Mouse (Mus musculus): ENCODE measurements around the gene Mybbp1a. TPM values are rescaled to one million over a fixed set of nuclear protein-coding genes. Genes with fewer than 3 reads are reported as not detected.

Gene Mybbp1a
- polyA plus RNA-seq, 1 experiment, result 25.0 TPM

DNA sequence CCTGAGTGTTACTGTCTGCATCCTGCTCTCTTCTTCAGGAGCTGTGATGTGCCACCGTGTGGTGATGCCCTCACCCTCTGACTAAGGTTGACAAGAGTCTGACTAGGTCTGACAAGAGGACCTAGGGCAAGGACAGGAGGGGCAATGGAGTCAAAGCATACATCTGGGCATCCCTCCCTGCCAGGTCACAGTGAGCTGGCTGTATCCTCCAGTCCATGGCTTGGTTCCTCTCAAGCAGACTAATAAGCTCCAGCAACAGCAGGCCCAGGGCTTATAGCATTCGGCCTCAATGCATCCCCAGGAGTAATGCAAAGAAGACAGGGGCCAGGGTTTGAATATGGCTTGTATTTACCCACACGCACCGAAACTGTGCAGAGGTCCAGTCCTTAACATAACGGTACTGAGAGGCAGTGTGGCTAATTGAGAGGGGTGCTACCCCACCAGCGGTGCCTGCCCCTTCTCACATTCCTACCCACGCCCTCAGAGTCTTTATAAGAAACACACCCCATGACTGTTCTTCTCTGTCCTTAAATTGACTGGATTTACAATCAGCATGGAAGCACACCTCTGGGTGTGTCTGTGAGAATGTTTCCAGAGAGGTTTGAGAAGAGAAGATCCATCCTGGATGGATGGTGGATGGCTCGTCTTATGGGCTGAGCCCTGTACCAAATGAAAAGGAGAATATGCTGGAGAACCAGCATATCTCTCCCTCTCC lies 43.2 kb upstream of the Mybbp1a start:
- no peak overlapping the region for H3K4me3 ChIP-seq (ENCODE audit: low read depth, low read length)
- H3K27ac ChIP-seq (ENCODE audit: insufficient read depth, low read depth, low read length), result no peak overlapping the region
- H3K36me3 ChIP-seq (ENCODE audit: control insufficient read depth, insufficient read depth, low read length), result no peaks in the 10 kb centered on the region
- H3K4me1 ChIP-seq (ENCODE audit: control insufficient read depth, insufficient read depth, insufficient read length, low read length), result no peaks in the 10 kb centered on the region
- TF ChIP-seq CTCF (IDR thresholded peaks at IDR 0.05; ENCODE audit: extremely low read depth, insufficient read length, insufficient replicate concordance, low read depth, low read length) (no peak), POLR2A (IDR thresholded peaks at IDR 0.05; ENCODE audit: low read depth, low read length) (no peak)
- 91% methylated on average over 8 of the region's 8 CpGs for WGBS
- H3K27me3 ChIP-seq (ENCODE audit: control insufficient read depth, insufficient read depth, low read length), result no peaks in the 10 kb centered on the region

GRCm38 (mm10) chr11:72401068-72401467 lies 40.1 kb upstream of the Mybbp1a start:
- no peaks in the 10 kb centered on the region for H3K36me3 ChIP-seq (ENCODE audit: control insufficient read depth, insufficient read depth, low read length)

GRCm38 (mm10) chr11:72402017-72402416 lies 39.1 kb upstream of the Mybbp1a start:
- TF ChIP-seq CTCF (IDR thresholded peaks at IDR 0.05; ENCODE audit: extremely low read depth, insufficient read length, insufficient replicate concordance, low read depth, low read length) (no peak), POLR2A (IDR thresholded peaks at IDR 0.05; ENCODE audit: low read depth, low read length) (no peak)
- WGBS, result 77% methylated on average over 5 of the region's 5 CpGs
- no peak overlapping the region for H3K27ac ChIP-seq (ENCODE audit: insufficient read depth, low read depth, low read length)
- H3K4me1 ChIP-seq (ENCODE audit: control insufficient read depth, insufficient read depth, insufficient read length, low read length), result no peaks in the 10 kb centered on the region
- H3K4me3 ChIP-seq (ENCODE audit: low read depth, low read length), result no peak overlapping the region
- H3K36me3 ChIP-seq (ENCODE audit: control insufficient read depth, insufficient read depth, low read length), result no peaks in the 10 kb centered on the region
- no peaks in the 10 kb centered on the region for H3K27me3 ChIP-seq (ENCODE audit: control insufficient read depth, insufficient read depth, low read length)

More at GRCm38 (mm10) chr11:72401068-72401467, 40.1 kb upstream of the Mybbp1a start:
- H3K27ac ChIP-seq (ENCODE audit: insufficient read depth, low read depth, low read length), result no peak overlapping the region
- H3K27me3 ChIP-seq (ENCODE audit: control insufficient read depth, insufficient read depth, low read length), result no peaks in the 10 kb centered on the region
- TF ChIP-seq POLR2A (IDR thresholded peaks at IDR 0.05; ENCODE audit: low read depth, low read length), result no peak
- H3K4me3 ChIP-seq (ENCODE audit: low read depth, low read length), result no peak overlapping the region
- no peaks in the 10 kb centered on the region for H3K4me1 ChIP-seq (ENCODE audit: control insufficient read depth, insufficient read depth, insufficient read length, low read length)
- 92% methylated on average over 12 of the region's 12 CpGs for WGBS

DNA sequence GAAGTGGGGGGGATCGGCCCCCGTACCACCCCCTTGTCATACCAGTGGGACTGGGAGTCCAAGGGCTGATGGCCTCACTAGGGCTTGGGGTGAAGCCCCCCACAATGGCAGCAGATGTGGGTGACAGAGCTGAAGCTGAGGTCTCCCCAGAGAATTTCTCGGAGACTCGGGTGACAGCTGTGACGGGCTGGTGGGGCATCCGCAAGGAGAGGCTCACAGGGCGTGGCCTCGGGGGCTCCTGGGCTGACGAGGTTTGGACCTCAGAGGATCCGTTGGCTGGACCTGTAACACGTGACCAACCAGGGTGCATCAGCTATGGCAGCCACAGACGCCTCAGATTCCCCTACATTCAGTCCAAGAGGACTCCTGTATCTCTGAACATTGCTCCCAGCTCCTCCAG lies 38.2 kb upstream of the Mybbp1a start:
- TF ChIP-seq POLR2A (IDR thresholded peaks at IDR 0.05; ENCODE audit: low read depth, low read length) (no peak), CTCF (IDR thresholded peaks at IDR 0.05; ENCODE audit: extremely low read depth, insufficient read length, insufficient replicate concordance, low read depth, low read length) (no peak)
- WGBS, result 87% methylated on average over 12 of the region's 12 CpGs
- H3K36me3 ChIP-seq (ENCODE audit: control insufficient read depth, insufficient read depth, low read length), result no peaks in the 10 kb centered on the region
- no peaks in the 10 kb centered on the region for H3K27me3 ChIP-seq (ENCODE audit: control insufficient read depth, insufficient read depth, low read length)
- H3K27ac ChIP-seq (ENCODE audit: insufficient read depth, low read depth, low read length), result no peak overlapping the region
- no peaks in the 10 kb centered on the region for H3K4me1 ChIP-seq (ENCODE audit: control insufficient read depth, insufficient read depth, insufficient read length, low read length)
- H3K4me3 ChIP-seq (ENCODE audit: low read depth, low read length), result no peak overlapping the region

- 60% methylated on average over 4 of the region's 4 CpGs for WGBS
- Histone ChIP-seq H3K36me3 (ENCODE audit: control insufficient read depth, insufficient read depth, low read length) (no peaks in the 10 kb centered on the region), H3K4me3 (ENCODE audit: low read depth, low read length) (no peak overlapping the region), H3K27me3 (ENCODE audit: control insufficient read depth, insufficient read depth, low read length) (no peaks in the 10 kb centered on the region), H3K27ac (ENCODE audit: insufficient read depth, low read depth, low read length) (no peak overlapping the region), H3K4me1 (ENCODE audit: control insufficient read depth, insufficient read depth, insufficient read length, low read length) (peaks cover 3% of the 10 kb centered on the region; the same call in 1 of the 2 replicates)
- TF ChIP-seq POLR2A (IDR thresholded peaks at IDR 0.05; ENCODE audit: low read depth, low read length) (no peak), CTCF (IDR thresholded peaks at IDR 0.05; ENCODE audit: extremely low read depth, insufficient read length, insufficient replicate concordance, low read depth, low read length) (no peak)
Measured at GRCm38 (mm10) chr11:72405532-72405931, 35.6 kb upstream of the Mybbp1a start.

- H3K4me1 ChIP-seq (ENCODE audit: control insufficient read depth, insufficient read depth, insufficient read length, low read length), result peaks cover 6% of the 10 kb centered on the region; the same call in 1 of the 2 replicates
- no peak overlapping the region for H3K4me3 ChIP-seq (ENCODE audit: low read depth, low read length)
- TF ChIP-seq CTCF (IDR thresholded peaks at IDR 0.05; ENCODE audit: extremely low read depth, insufficient read length, insufficient replicate concordance, low read depth, low read length) (no peak), POLR2A (IDR thresholded peaks at IDR 0.05; ENCODE audit: low read depth, low read length) (no peak)
- H3K36me3 ChIP-seq (ENCODE audit: control insufficient read depth, insufficient read depth, low read length), result no peaks in the 10 kb centered on the region
- H3K27me3 ChIP-seq (ENCODE audit: control insufficient read depth, insufficient read depth, low read length), result no peaks in the 10 kb centered on the region
- H3K27ac ChIP-seq (ENCODE audit: insufficient read depth, low read depth, low read length), result no peak overlapping the region
- WGBS, result 47% methylated on average over 8 of the region's 8 CpGs
Measured at GRCm38 (mm10) chr11:72406079-72406675, 35.0 kb upstream of the Mybbp1a start.

DNA sequence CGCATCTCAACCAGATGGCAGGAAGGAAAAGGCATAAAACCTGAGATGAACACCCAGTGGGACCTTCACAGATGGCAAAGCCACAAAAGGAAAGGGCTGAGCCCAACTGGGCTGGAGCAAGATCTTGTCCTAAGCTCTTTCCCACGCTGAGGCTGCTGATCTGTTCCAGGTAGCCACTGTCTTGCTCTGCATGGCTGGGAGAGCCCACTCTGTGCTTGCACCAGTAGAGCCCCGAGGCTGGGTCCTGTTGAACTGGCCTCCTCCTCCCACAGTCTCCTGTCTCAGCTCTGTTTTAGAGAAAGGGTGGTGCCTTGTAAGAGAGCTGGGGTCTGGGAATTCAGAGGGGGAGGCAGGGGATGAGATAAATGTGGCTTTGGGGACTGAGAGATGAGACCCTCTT lies 34.1 kb upstream of the Mybbp1a start:
- no peaks in the 10 kb centered on the region; the same call in 1 of the 2 replicates for H3K27me3 ChIP-seq (ENCODE audit: control insufficient read depth, insufficient read depth, low read length)
- TF ChIP-seq CTCF (IDR thresholded peaks at IDR 0.05; ENCODE audit: extremely low read depth, insufficient read length, insufficient replicate concordance, low read depth, low read length), result no peak
- TF ChIP-seq POLR2A (IDR thresholded peaks at IDR 0.05; ENCODE audit: low read depth, low read length), result no peak
- H3K36me3 ChIP-seq (ENCODE audit: control insufficient read depth, insufficient read depth, low read length), result no peaks in the 10 kb centered on the region
- peaks cover 7% of the 10 kb centered on the region; the same call in 1 of the 2 replicates for H3K4me1 ChIP-seq (ENCODE audit: control insufficient read depth, insufficient read depth, insufficient read length, low read length)
- H3K4me3 ChIP-seq (ENCODE audit: low read depth, low read length), result no peak overlapping the region
- H3K27ac ChIP-seq (ENCODE audit: insufficient read depth, low read depth, low read length), result no peak overlapping the region
- WGBS, result 48% methylated on average over 3 of the region's 3 CpGs
